Mouse (Mus musculus): ENCODE data around the gene Cfap61.

DNA sequence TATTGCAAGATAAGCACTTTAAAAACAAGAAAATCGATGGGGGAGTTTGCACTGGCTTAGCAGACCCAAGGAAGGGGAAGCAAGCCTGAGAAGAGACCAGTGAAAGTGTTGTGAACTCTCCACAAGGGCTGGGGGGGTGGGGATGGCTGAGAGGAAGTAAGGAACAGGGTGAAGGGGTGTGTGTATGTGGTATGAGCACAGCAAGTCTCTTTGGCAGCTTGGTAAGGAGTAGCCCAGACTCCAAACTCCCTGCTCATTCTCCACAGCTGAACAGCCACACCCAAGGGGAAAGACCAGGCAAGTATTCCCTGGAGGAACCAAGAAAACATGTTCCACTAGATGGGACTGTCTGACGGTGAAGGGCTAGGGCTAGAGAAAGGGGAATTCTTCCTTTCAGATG, 76.2 kb downstream of the Cfap61 start:
- no peak for TF ChIP-seq CTCF (IDR thresholded peaks at IDR 0.05; ENCODE audit: low read depth)
- TF ChIP-seq EP300 (IDR thresholded peaks at IDR 0.05; ENCODE audit: low read depth): no peak
